Mouse (Mus musculus): ENCODE data around the gene Phlda1.

GRCm38 (mm10) chr10:111520621-111521020 is 14.5 kb downstream of the Phlda1 start:
- TF ChIP-seq CTCF (IDR thresholded peaks at IDR 0.05; ENCODE audit: low read depth, low read length): no peak
- TF ChIP-seq POLR2AphosphoS5 (IDR thresholded peaks at IDR 0.05; ENCODE audit: insufficient replicate concordance, low read depth, low read length): no peak
- no peak for TF ChIP-seq GATA2 (IDR thresholded peaks at IDR 0.05; ENCODE audit: borderline replicate concordance, low read depth, low read length)

All from G1E (cell line).